Mouse (Mus musculus) limb, embryonic 11.5 days (tissue): Measurements from ENCODE around the gene Hspa13. TPM values are rescaled to one million over a fixed set of nuclear protein-coding genes. Genes with fewer than 3 reads are reported as not detected.

Source experiments
- ATAC-seq: fragments of 200-750 bp; cut with Nextera tagmentation; 2 replicates; pipeline ENCODE4 v1.8.0; 2017; ENCODE audit warnings: low read depth; ENCODE audit not compliant: insufficient number of reproducible peaks, low FRiP score, low TSS enrichment
- DNase-seq: peaks from one replicate; pipeline ENCODE4 v3.0.0-alpha.2; 2015; ENCODE audit warnings: low spot score
- H3K27ac ChIP-seq: fragments of 300-500 bp; sonication (generic); replicated peaks from 2 replicates; pipeline ENCODE4 v1.5.1; 2014; ENCODE audit warnings: low read depth, mild to moderate bottlenecking, low read length
- H3K27me3 ChIP-seq: fragments of 300-500 bp; sonication (generic); 2 replicates; pipeline ENCODE4 v1.6.1; 2014; ENCODE audit warnings: mild to moderate bottlenecking, low read length, mixed read lengths; ENCODE audit not compliant: control insufficient read depth, insufficient read depth
- H3K36me3 ChIP-seq: fragments of 300-500 bp; sonication (generic); 2 replicates; pipeline ENCODE4 v1.6.1; 2014; ENCODE audit warnings: mild to moderate bottlenecking, low read length, moderate library complexity, mixed read lengths; ENCODE audit not compliant: control insufficient read depth, insufficient read depth
- H3K4me1 ChIP-seq: fragments of 300-500 bp; sonication (generic); 2 replicates; pipeline ENCODE4 v1.6.1; 2014; ENCODE audit warnings: low read length, mixed read lengths; ENCODE audit not compliant: control insufficient read depth, insufficient read depth
- H3K4me2 ChIP-seq: fragments of 300-500 bp; sonication (generic); 2 replicates; pipeline ENCODE4 v1.6.1; 2014; ENCODE audit warnings: low read depth, mild to moderate bottlenecking, moderate library complexity; ENCODE audit not compliant: severe bottlenecking
- H3K4me3 ChIP-seq: fragments of 300-500 bp; sonication (generic); 2 replicates; pipeline ENCODE4 v1.5.1; 2014; ENCODE audit warnings: low read depth, low read length
- H3K9ac ChIP-seq: fragments of 300-500 bp; sonication (generic); 2 replicates; pipeline ENCODE4 v1.6.1; 2014; ENCODE audit warnings: mild to moderate bottlenecking, low read length
- H3K9me3 ChIP-seq: fragments of 300-500 bp; sonication (generic); 2 replicates; pipeline ENCODE4 v1.6.1; 2016; ENCODE audit warnings: low read length; ENCODE audit not compliant: control insufficient read depth
- WGBS: fragments of 180-500 bp; shearing (Covaris S2); extraction: QIAGEN DNeasy Blood & Tissue Kit; methylation state at CpG from one replicate; pipeline ENCODE4 v1.1.7; 2014; 5-methylcytosine and 5-hydroxymethylcytosine counted together
- microRNA-seq: library from miRNA; unstranded; fragments of <30 nt; microRNA quantifications from one replicate; pipeline ENCODE4, GENCODE M21; 2016
- polyA plus RNA-seq: library from polyadenylated mRNA; unstranded; fragments of >200 nt; fragmentation: Nextera tagmentation; extraction: Ambion mirVana; gene quantifications from 2 replicates; pipeline ENCODE4 v1.2.1, GENCODE M21; 2014

Hspa13 gene
- polyA plus RNA-seq, 1 experiment from 2014 or later = 39.3 TPM

GRCm38 (mm10) chr16:75717405-75718173 is 49.3 kb downstream of the Hspa13 start:
- no peaks in the 10 kb centered on the region for H3K9me3 ChIP-seq
- H3K9ac ChIP-seq = no peak overlapping the region
- H3K4me1 ChIP-seq = no peaks in the 10 kb centered on the region
- H3K36me3 ChIP-seq = no peaks in the 10 kb centered on the region
- ATAC-seq (no peak), DNase-seq (no peak)
- H3K4me3 ChIP-seq = no peak overlapping the region
- no peak overlapping the region for H3K4me2 ChIP-seq
- no peak overlapping the region for H3K27ac ChIP-seq
- 65% methylated on average over 2 of the region's 2 CpGs for WGBS
- no peaks in the 10 kb centered on the region for H3K27me3 ChIP-seq

GRCm38 (mm10) chr16:75696176-75696575 is 70.7 kb downstream of the Hspa13 start:
- H3K4me3 ChIP-seq = no peak overlapping the region
- no peaks in the 10 kb centered on the region for H3K27me3 ChIP-seq
- DNase-seq (peak; percentile 63), ATAC-seq (0 out of 2 replicates have a peak, but pooled peaks have one; percentile 68)
- H3K27ac ChIP-seq = no peak overlapping the region
- H3K36me3 ChIP-seq = no peaks in the 10 kb centered on the region
- H3K9me3 ChIP-seq = no peaks in the 10 kb centered on the region
- no peak overlapping the region for H3K9ac ChIP-seq
- H3K4me2 ChIP-seq = no peak overlapping the region
- no peaks in the 10 kb centered on the region for H3K4me1 ChIP-seq
- WGBS = 23% methylated on average over 2 of the region's 2 CpGs

Small RNA genes lying within 50 kb of the gene (microRNA-seq; reads per million reads assigned to microRNA genes)
- gene Gm22923 = not detected

Other genes with a start within 250 kb of the Hspa13 start
- not detected in 2 replicates for gene Lipi, start 181.0 kb downstream of the Hspa13 start, polyA plus RNA-seq
- gene Rbm11, start 174.3 kb downstream of the Hspa13 start, polyA plus RNA-seq = 0.17 and 0.35 TPM in 2 replicates